8 mouse cellular contexts compared by ENCODE assay signal in the genomic region with DNA sequence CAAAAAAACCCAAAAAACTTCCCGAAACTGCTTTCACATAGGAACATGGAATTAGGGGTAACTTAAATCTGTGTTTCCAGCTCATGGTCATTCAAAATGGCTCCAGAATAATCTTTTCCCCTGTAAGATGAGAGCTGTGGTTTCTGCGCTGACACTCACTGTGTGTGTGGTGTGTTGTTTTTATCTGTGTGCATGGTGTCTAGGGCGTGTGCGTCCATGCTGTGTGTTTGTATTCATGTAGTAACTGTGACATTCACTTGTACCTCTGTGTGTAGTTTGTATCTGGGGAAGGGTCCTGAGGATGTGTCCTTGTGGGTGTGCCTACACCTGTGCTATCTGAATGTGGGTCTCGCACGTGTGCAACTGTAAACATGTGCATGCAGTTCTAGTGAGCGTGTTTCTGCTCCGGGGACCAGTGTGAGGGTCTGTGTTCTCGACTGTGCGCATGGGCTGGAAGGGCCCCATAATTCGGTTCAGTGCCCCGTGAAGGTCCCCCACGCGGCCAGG. TPM values are rescaled to one million over a fixed set of nuclear protein-coding genes. Genes with fewer than 3 reads are reported as not detected.
DNase-seq lines count a peak whose midpoint lies in the region; ATAC-seq and TF ChIP-seq lines count a peak whose summit lies in the region.

No protein-coding gene starts in this region.

- H3K4me1 ChIP-seq in kidney, adult 2 months (ENCODE audit: control insufficient read depth, insufficient read depth, low read length) = peaks cover 22% of the 10 kb centered on the region
- H3K4me1 ChIP-seq in bone marrow macrophage, adult 2 months (ENCODE audit: control insufficient read depth, insufficient read depth, low read length) = no peaks in the 10 kb centered on the region; the same call in 1 of the 2 replicates
- H3K4me1 ChIP-seq in hindbrain, embryonic 12.5 days = peaks cover 7% of the 10 kb centered on the region; the same call in 1 of the 2 replicates
- H3K4me1 ChIP-seq in midbrain, embryonic 14.5 days (ENCODE audit: control insufficient read depth, insufficient read depth, low read length) = peaks cover 5% of the 10 kb centered on the region

- 34% methylated on average over 14 of the region's 14 CpGs for WGBS in kidney, adult 2 months
- 33% methylated on average over 14 of the region's 14 CpGs for WGBS in hindbrain, embryonic 12.5 days
- 33% methylated on average over 14 of the region's 14 CpGs for whole genome bisulfite sequencing in midbrain, embryonic 14.5 days

- no peak overlapping the region for H3K27ac ChIP-seq in kidney, adult 2 months (ENCODE audit: insufficient read depth, low read depth, low read length)
- H3K27ac ChIP-seq in bone marrow macrophage, adult 2 months (ENCODE audit: insufficient read depth, low read depth, low read length) = no peak overlapping the region
- no peak overlapping the region for H3K27ac ChIP-seq in hindbrain, embryonic 12.5 days
- H3K27ac ChIP-seq in midbrain, embryonic 14.5 days (replicated peaks; ENCODE audit: low read depth, low read length) = no peak overlapping the region; the same call in 1 of the 2 replicates

- no peak for TF ChIP-seq CTCF in kidney, adult 2 months (conservative IDR thresholded peaks at IDR 0.05; ENCODE audit: insufficient read depth, insufficient read length, low read depth, low read length)
- no peak for TF ChIP-seq CTCF in bone marrow macrophage, adult 2 months (IDR thresholded peaks at IDR 0.05; ENCODE audit: low read depth, low read length)

- H3K27me3 ChIP-seq in kidney, adult 2 months (replicated peaks; ENCODE audit: control insufficient read depth, insufficient read depth, low read length) = no peaks in the 10 kb centered on the region
- peaks cover 39% of the 10 kb centered on the region for H3K27me3 ChIP-seq in hindbrain, embryonic 12.5 days
- peaks cover 18% of the 10 kb centered on the region for H3K27me3 ChIP-seq in midbrain, embryonic 14.5 days (ENCODE audit: control insufficient read depth, insufficient read depth, low read length)

- H3K9ac ChIP-seq in hindbrain, embryonic 12.5 days = peak overlapping the region; percentile 68
- peak overlapping the region; percentile 64 for H3K9ac ChIP-seq in midbrain, embryonic 14.5 days (replicated peaks; ENCODE audit: low read length)

- H3K4me2 ChIP-seq in hindbrain, embryonic 12.5 days (replicated peaks) = peak overlapping the region; percentile 83
- peak overlapping the region; percentile 97 for H3K4me2 ChIP-seq in midbrain, embryonic 14.5 days (ENCODE audit: low read length)

- peak overlapping the region; percentile 94 for H3K4me3 ChIP-seq in kidney, adult 2 months (ENCODE audit: insufficient read depth, low read depth, low read length)
- H3K4me3 ChIP-seq in bone marrow macrophage, adult 2 months (ENCODE audit: insufficient read depth, low read length) = peak overlapping the region; percentile 64; the same call in 1 of the 2 replicates
- peak overlapping the region; percentile 56 for H3K4me3 ChIP-seq in hindbrain, embryonic 12.5 days
- H3K4me3 ChIP-seq in midbrain, embryonic 14.5 days (replicated peaks; ENCODE audit: low read depth, low read length) = peak overlapping the region; percentile 62

- no peak for DNase-seq in kidney, adult 2 months
- DNase-seq in kidney, adult 8-10 months = no peak
- DNase-seq in midbrain, embryonic 14.5 days = no peak
- DNase-seq in spleen, postnatal 36 days (ENCODE audit: low spot score in 2 of 2) = no peak
- no peak for DNase-seq in frontal cortex, postnatal 25 days (ENCODE audit: low spot score in 2 of 2)
- no peak for DNase-seq in yolk sac, embryonic 10.5 days (ENCODE audit: low spot score)

- H3K9me3 ChIP-seq in hindbrain, embryonic 12.5 days (replicated peaks) = no peaks in the 10 kb centered on the region
- H3K9me3 ChIP-seq in midbrain, embryonic 14.5 days (ENCODE audit: control insufficient read depth, low read length) = no peaks in the 10 kb centered on the region

- ATAC-seq in hindbrain, embryonic 12.5 days (ENCODE audit: low FRiP score) = peak; percentile 75
- ATAC-seq in midbrain, embryonic 14.5 days (ENCODE audit: low FRiP score, low TSS enrichment) = peak; percentile 67

- TF ChIP-seq POLR2A in kidney, adult 2 months (IDR thresholded peaks at IDR 0.05; ENCODE audit: low read depth, low read length) = no peak
- TF ChIP-seq POLR2A in bone marrow macrophage, adult 2 months (IDR thresholded peaks at IDR 0.05; ENCODE audit: borderline replicate concordance, low read depth, low read length) = no peak

- no peaks in the 10 kb centered on the region for H3K36me3 ChIP-seq in kidney, adult 2 months (ENCODE audit: control insufficient read depth, insufficient read depth, low read length)
- H3K36me3 ChIP-seq in hindbrain, embryonic 12.5 days = no peaks in the 10 kb centered on the region
- no peaks in the 10 kb centered on the region for H3K36me3 ChIP-seq in midbrain, embryonic 14.5 days (ENCODE audit: control insufficient read depth, insufficient read depth, low read length)

RNA-seq across cellular contexts. Expression of a gene that starts 0.4 kb away (rescaled TPM):
- polyA plus RNA-seq in kidney, adult 2 months (2012; rRNA removed) = 152 and 159 TPM in 2 replicates
- polyA plus RNA-seq in bone marrow macrophage, adult 2 months (2012; ENCODE audit: insufficient read depth, insufficient read length, missing spikeins) = 0.20 TPM in 1 of 2 replicates, not detected in the other
- 6.5 and 9.7 TPM in 2 replicates for polyA plus RNA-seq in hindbrain, embryonic 12.5 days (2016; fragmentation: Nextera tagmentation; extraction: Ambion mirVana)
- 21.5 and 24.7 TPM in 2 replicates for polyA plus RNA-seq in midbrain, embryonic 14.5 days (2014; fragmentation: Nextera tagmentation; extraction: Ambion mirVana)
